Mouse (Mus musculus): ENCODE measurements around the gene Shisa3. TPM values are rescaled to one million over a fixed set of nuclear protein-coding genes. Genes with fewer than 3 reads are reported as not detected.
A peak's percentile ranks its signal among the peaks of the same experiment; 100 is the strongest.

Shisa3 gene
- total RNA-seq, 2 experiments from 2014 or later = 1.2 to 1.4 TPM

GRCm38 (mm10) chr5:67662715-67663114, 55.0 kb downstream of the Shisa3 start:
- intact Hi-C loops (cut with DNase I) = loop anchor here (10.0 kb wide), 1 partner anchor 62 kb away; no protein-coding TSS in a partner anchor
- no peak overlapping the region for H3K27ac ChIP-seq
- no peak for TF ChIP-seq CTCF (IDR thresholded peaks at IDR 0.05)
- H3K4me3 ChIP-seq = no peak overlapping the region
- DNase-seq = no peak

- Histone ChIP-seq H3K4me3 (peak overlapping the region; percentile 56), H3K27ac (peak overlapping the region; percentile 70)
- DNase-seq = peak; percentile 48
- intact Hi-C loops (cut with DNase I) = loop anchor here (10.0 kb wide), 1 partner anchor 55 kb away; no protein-coding TSS in a partner anchor
- TF ChIP-seq CTCF (IDR thresholded peaks at IDR 0.05) = no peak
Measured at GRCm38 (mm10) chr5:67669436-67669896, 61.8 kb downstream of the Shisa3 start.

GRCm38 (mm10) chr5:67670158-67670557, 62.5 kb downstream of the Shisa3 start:
- Histone ChIP-seq H3K4me3 (peak overlapping the region; percentile 56; the same call in 1 of the 2 replicates), H3K27ac (peak overlapping the region; percentile 70)
- intact Hi-C loops (cut with DNase I) = no loop called here
- no peak for DNase-seq
- no peak for TF ChIP-seq CTCF (IDR thresholded peaks at IDR 0.05)

GRCm38 (mm10) chr5:67673008-67673407, 65.3 kb downstream of the Shisa3 start:
- DNase-seq = no peak
- intact Hi-C loops (cut with DNase I) = no loop called here
- no peak overlapping the region for H3K4me3 ChIP-seq
- TF ChIP-seq CTCF (IDR thresholded peaks at IDR 0.05) = no peak
- no peak overlapping the region for H3K27ac ChIP-seq

Small RNAs within 50 kb of the gene (microRNA-seq; reads per million reads assigned to microRNA genes)
- gene Gm23617 = not detected

Other genes starting within 250 kb of the Shisa3 start
- gene Bend4, start 179.6 kb upstream of the Shisa3 start, total RNA-seq (2021) = under 1 TPM; 0.26 to 0.39 TPM
- gene Atp8a1, start 239.6 kb downstream of the Shisa3 start, total RNA-seq (2021) = 10 to 100 TPM; 47.1 to 62.3 TPM

Measured in gastrocnemius, adult 2 months (tissue).